Mouse (Mus musculus) c-Kit-positive CD71-positive TER-119-positive erythroid progenitor cells, embryonic 14.5 days (primary cell): ENCODE measurements at regions not wholly inside any gene's neighbourhood (a gene's known extent, or its start where the extent isn't known, plus 50 kb on each side); places are given as distances from the start of the nearest gene placed in this dataset.

Source experiments
- DNase-seq: peaks from one replicate; pipeline ENCODE4 v3.0.0-alpha.2; 2013; ENCODE audit warnings: low spot score

DNA sequence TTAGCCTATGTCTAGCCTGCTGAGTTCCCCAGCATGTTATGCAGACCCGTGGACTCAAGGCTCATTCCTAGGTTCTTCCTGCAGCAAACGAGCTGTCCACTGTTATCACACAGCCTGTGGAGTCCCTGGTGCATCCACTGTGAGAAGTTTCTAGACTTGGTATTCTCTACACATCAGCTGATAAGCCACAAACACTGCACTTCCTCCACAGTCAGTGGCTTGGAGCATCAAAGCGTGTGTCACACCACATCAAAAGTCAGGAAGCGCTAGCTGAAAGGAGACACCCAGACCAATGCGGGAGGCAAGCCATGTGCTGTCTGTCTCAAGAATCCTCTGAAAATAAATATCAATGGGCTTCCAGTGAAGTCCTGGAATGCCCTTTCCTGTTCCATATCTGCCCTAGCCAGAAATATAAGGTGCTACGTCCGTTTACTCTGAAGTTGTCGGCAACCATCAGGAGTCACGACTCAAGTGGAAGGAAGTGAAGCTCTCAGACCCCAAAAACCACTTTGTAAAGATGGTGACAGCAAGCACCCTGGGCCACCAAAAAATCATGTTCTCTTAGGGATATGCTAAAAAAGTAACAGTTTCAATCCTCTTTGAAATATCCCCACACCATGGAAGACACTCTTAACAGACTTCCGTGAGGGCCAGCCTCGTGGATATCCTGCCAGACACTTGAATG lies 227.7 kb downstream of the Adgrl2 start:
- no peak for DNase-seq

DNA sequence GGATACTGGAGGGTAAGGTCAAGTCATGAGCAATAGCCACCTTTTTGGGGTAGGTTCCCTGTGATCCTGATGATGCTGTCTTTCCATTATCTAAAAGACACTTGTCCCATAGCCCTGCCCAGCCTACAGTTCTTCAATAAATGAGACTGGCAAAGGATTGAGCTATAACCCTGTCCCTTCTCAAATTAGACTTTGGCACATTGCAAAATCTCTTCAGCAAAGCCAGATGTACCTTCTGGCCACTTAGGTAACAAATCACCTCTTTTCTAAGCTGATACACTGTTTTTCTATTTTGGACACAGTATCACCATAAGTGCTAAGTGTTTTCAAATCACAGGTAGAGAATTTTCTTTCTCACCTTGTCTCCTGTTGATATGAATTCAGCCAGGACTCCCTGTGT lies 228.8 kb downstream of the Adgrl2 start:
- DNase-seq: no peak

DNA sequence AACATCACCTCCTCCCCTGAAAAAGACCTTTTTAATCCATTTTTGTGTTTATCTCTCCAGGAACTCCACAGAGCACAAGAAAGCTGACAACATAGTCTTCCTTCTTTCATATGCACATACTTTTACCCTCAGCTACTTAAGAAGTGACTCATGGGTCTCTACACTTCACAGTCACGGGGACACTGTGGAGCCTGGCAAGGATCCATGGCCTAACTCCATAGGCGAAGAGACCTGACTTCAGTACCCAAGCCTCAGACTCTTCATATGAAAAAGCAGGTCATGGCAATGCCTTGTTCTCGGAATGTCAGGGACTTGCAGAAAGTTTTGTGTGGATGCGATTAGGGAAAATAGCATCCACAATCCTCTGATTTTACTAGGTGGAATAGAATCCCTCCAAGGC lies 230.9 kb downstream of the Adgrl2 start:
- DNase-seq: no peak

DNA sequence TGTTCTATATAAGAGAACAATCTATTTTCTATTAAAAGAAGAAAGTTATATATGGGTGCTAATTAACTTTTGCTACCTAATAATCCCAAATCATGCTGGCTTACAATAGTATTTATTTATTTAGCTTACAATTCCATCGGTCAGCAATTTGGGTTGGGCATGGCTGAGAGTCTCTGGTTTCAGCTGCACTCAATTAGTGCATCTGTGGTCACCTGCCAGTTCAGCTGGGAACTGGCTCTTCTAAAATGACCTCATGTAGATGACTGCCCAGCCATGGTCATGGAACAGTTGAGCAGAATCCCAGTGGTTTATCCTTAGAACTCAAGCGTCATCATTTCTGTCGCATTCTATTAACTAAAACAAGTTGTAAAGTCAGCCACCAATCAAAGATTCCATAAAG lies 244.1 kb downstream of the Adgrl2 start:
- DNase-seq: no peak

DNA sequence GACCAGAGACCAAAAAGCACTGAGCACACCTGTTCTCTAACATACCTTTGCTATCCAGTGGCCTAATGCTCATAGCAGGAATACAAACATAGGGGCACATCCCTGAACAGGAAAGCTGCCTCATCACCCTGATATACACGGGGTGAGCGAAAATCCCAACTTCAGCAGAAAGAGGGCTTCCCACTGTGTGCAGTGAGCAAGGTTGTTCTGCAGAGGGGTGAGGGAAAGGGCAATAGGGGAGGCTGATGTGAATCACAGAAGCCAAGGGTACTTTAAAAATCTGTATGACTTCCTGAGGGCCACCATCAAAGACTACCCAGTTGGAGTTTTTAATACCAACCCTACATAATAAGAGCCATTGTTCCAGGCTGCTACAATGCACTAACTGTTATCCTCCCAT lies 245.7 kb downstream of the Adgrl2 start:
- no peak for DNase-seq

DNA sequence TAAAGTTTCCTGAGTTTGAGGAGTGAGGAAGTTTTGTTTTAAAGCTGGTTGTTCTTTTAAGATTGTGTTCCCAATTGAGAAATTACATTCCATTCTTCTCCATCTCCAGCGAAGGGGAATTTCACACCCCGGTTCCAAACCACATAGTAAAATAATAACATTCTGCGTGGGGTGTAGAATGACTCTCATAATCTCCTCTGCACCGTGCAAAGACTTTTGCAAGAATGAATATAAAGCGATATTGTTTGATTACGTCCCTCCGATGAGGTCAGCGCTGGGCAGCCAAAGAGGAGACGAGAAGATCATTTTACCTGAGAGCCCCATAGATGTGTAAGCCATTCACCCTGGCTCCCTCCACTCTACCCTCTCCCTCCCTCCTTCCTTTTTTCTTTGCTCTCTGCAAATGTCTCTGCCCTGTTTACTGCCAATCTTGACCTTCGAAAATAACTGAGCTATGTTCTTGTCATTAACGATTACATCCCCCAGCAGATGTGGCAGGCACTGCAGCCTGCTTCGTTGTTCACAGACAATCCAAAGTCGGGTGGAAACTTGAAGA lies 256.1 kb downstream of the Adgrl2 start:
- no peak for DNase-seq

DNA sequence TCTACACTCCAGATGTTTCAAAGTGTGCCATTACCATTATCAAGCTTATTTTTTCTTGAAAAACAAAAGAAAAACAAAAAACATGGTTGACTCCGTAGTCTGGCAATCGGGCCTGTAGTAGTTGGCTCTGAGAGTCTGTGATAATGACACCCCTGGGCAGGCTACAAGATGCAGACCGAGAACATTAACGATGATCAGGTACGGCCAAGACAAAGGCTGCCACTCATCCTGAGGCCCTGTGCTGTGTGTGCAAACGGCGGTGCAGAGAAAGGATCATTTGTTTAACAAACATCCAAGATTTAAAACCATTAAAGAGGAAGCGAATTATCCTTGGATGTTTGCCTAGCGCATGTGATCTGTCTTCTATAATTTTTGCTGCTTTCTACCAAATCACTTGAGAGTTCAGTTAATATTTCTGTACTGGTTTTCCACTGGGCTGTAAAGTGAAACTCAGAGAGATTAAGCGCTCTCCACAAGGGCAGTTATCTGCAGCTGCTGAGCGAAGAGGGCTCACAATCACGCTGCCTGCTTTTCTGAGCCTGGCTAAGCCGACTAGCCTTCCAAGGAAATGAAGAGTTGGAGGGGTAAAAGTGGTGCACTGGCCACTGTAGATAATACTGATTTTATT lies 257.0 kb downstream of the Adgrl2 start:
- no peak for DNase-seq

DNA sequence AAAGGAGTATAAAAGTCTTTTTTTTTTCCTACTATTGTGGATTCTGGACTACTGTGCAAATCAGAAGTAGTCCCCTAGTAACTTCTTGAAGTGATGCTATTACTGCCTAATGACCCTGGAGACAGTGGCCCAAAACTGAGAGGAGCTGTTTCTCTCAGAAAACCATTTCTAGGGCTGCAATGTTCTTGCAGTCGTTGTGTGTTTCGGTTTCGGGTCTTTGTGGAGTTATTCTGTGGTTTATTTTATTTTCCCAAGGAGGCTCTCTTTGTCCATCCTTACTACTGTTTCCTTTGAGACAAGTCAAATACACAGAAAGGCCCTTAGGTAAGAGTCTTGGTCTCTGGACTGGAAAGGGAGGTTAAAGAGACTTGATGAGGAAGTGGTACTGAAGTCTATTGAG lies 258.9 kb downstream of the Adgrl2 start:
- DNase-seq: no peak

DNA sequence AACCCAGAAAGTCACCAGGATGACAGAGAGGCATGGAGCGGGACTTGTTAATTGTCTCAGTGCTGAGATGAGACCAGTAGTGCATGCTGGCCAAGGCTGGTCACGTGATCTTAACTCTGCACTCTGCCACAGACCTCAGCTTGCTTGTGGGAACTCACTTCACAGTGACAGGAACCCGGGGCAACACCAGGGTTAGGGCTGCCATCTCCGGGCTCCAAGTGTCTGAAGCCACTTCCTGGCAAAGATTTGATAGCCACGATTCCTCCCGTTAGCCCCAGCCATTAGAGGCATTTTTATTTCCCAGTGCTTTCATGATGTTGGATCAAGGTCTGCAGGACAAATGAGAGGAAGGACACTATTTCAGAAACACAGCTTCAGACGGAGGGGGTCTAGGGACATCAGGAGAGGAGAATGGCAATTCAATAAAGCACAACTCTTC lies 261.1 kb downstream of the Adgrl2 start:
- DNase-seq: no peak

DNA sequence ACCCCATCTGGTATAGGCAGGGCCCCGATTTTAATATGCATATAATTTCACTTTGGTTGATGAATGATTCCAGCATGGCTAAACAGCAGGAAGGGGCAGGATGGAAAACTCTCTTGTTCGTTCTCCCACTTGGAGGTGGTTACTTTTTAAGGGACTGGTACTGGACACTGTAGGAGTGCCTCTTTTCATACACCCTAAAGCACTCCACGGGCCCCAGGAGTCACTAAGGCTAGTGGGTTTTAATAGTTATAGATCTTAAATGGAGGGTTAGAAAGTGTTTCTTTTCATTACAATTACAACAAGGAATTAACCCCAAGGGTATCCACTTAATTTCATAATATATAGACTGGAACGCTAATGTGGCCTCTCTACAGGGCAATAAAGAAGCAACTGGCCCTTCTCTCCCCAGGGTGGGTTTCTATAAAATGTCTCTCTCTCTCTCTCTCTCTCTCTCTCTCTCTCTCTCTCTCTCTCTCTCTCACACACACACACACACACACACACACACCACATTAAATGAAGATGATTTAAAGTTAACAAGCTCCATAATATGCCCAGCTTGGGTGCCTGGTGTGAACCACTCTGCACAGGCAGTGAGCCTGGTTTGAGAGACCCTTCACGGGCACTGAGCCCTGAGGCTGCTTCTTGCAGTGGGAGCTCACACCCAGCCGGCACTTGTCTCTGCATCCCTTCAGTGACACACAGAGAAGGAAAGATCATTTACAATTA lies 261.7 kb downstream of the Adgrl2 start:
- no peak for DNase-seq

DNA sequence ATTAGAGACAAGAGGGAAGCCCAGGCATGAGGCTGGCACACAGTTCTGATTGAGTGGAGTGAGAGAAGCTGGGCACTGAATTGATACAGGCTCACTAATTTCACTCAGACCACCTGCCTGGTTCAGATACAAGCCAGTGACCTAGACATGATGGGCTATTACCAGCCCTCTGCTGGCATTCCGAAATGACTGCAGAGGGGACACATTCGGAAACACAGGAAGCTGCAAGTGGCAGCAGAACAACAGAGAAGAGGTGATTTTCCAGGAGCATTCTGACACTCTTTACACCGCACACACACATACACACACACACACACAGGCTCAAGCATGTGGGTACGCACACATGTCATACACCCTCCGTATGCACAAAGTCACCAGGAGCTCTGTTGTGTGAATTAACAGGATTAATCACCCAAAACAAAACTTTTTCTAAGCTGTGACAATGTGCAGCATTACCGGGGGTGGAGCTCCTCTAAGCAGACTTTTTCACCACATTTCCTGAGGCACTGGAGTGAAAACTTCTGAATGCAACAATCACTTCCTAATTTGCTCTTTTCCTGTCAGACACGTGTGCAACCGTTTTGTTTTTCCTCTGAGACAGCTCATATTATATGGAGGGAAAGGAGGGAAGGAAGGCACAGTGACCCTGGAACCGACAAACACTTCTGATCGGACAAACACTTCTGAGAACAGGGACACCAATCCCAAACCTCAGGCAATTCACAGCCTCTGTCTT lies 263.6 kb downstream of the Adgrl2 start:
- DNase-seq: no peak

DNA sequence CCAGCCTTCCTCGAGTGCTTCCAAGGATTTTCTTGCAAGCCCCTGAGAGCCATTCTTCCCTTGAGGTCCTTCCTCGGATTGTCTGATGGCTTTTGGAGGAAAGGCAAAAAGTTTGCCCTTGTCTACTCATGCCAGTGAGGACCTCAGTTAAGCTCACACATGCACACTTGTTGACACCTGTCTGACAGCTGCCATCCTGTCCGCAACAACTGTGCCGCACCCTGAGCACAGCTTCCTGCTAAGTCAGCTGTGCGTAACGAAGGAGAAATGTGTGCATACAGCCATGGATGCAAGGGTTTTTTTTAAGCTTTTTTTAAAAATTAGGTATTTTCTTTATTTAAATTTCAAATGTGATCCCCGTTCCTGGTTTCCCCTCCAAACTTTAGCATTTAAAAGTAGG lies 293.8 kb downstream of the Adgrl2 start:
- DNase-seq: no peak

DNA sequence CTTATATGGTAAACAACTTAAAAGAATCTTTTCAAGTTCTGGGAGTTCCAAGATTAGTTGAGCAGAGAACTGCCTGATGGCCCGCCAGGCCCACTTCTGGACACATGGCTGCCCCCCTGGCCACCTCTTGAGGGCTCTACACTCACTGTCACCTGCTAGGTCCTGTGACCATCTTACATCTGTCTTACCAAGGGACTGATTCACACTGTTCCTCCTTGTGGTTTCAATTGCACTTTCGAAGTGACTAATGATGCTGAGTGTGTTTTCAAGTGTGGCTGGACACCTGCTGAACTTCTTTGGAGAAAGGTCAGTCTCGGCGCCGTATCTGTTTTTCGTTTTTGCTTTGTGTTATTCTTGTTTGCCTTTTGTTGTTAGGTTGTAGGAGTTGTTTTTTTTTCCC lies 294.9 kb downstream of the Adgrl2 start:
- no peak for DNase-seq

DNA sequence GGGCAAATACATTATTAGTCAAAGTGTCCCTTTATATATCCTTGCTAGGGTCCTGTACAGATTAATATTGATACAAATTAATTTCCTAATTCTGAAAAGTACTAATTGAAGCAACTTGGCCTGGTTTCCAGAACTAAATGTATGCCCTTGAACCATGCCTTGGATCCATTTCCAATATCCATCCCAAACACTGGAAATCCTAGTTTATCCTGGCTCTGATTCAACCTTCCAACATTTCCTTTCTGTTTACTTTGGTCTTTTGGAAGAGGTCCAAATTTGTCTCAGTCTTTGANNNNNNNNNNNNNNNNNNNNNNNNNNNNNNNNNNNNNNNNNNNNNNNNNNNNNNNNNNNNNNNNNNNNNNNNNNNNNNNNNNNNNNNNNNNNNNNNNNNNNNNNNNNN lies 307.2 kb downstream of the Adgrl2 start:
- no peak for DNase-seq

DNA sequence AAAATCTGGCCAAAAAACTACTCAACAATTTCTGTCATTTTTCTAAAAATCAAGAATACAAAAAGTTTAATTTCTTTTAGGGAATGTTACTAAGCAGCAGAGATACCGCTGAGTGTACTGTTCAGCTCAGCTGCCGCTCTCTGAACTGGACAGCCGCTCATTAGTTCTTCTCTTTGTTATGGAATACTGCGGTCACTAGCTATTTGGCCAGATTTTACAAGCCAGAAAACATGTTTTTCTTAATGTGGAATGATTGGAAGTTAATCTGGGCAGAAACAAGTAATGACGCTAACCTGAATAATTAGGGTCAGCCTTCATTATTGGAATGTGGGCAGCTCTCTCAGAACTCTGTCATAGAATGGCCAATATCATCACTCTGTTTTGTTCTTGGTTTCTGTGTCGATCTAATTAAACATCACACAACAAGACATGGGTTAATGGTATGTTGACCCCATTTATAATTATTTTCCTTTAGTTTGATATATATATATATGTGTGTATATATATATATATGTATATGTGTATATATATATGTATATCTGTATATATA lies 307.8 kb downstream of the Adgrl2 start:
- no peak for DNase-seq

DNA sequence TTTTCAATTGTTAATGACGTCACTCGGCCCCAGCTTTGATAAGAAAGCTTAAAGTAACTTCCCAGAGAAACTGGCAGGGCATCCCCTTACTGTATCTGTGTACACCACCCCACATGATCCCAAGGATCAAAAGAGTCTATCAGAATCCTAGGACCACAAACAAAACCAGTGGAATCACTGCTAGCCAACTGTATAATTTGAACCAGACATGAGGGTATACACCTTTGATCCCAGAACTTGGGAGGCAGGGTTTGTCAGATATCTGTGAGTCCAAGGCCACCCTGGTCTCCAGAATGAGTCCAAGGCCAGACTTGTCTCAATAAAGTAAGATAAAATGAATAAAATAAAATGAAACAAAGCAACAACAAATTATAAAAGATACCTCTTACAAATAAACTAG lies 309.2 kb downstream of the Adgrl2 start:
- no peak for DNase-seq

DNA sequence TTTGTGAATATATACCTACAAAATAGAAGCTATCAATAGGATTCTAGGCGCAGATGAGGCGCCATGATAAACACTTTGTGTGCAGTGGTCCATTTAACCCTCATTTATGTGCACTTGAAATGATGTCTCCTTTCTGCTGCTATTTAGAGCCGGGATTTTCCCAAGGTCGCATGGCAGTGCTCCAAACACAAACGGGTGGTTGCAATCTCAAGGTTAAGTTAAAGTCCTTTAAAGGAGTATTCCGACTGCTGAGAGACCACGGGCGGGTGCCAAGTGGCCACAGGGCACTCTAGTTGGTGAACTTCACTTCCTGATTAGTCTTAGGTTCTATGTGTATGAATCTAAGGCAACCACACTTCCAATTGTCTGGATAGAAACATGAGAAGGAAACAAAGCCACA lies 309.6 kb downstream of the Adgrl2 start:
- no peak for DNase-seq

DNA sequence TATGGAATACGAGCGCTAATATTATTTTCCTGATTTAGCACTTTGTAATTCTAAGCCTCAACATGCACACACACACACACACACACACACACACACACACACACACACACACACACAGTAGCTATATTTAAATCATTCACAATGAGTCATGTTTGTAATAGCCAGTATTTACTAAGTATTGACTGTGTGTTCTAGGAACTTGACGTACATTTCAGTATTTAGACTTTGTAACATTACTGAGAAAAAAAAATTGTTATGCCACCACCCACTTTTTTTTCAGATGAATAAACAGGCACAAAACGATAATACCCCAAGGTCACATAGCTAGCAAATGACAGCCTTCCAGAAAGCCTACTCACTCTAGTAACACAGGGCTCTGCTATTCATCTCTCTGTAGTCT lies 310.3 kb downstream of the Adgrl2 start:
- no peak for DNase-seq

DNA sequence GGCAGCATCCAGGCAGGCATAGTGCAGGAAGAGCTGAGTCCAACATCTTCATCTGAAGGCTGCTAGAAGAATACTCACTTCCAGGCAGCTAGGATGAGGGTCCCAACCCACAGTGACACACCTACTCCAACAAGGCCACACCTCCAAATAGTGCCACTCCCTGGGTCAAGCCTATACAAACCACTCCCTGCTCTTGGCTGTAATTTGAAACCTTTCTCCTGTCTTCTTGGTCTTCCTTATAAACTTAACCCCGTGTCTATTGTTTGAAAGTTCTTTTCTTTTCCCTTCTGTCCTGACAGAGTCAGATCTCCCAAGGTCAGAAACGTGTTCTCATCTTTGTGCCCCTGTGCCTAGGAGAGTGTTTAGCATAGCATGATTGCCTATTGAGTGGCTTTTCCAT lies 311.2 kb downstream of the Adgrl2 start:
- no peak for DNase-seq

DNA sequence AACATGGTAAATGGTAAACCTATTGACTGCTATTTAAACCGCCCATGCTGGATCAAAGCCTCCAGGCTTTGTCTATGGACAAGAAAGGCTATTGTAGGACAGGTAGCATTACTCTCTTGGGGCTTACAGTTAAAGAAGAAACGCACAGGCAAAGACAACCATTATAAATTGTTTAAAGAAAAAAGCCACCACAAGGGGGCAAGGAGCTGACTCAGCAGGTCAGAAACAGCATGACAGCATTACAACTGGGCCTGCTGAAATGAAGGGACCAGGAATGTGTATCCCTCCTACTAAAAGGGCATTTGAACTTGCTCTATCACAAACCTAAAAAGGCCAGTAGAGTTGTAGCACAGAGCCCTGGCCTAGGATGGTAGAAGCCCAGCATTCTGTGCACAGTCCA lies 314.3 kb downstream of the Adgrl2 start:
- DNase-seq: no peak

DNA sequence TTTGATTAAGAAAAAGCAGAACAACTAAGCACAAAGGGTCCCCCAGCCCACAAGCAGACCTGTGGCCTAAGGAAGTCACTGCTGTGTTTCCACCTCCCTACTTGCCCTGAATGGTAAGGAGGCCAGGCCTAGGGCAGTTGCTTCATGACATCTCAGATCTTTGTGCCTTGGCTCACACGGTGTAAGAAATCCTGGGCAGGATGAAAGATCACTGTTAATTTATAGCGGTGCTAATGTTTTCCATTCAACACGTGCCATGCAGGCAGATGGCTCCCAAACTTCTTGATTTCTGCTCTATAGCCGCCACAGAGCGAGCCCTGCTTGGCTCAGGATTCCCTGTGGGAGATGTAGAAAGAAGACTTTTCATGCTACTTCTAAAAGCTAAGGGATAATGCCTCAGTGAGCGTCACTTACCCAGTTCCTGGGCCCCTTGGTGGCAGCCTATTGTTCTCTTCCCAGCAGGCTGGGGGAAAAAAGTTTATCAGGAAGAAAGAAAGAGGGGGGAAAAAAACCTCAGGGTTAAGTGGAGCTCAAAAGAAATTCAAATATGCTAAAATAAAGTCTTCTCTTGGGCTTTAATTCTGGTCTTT lies 327.4 kb downstream of the Adgrl2 start:
- DNase-seq: no peak

DNA sequence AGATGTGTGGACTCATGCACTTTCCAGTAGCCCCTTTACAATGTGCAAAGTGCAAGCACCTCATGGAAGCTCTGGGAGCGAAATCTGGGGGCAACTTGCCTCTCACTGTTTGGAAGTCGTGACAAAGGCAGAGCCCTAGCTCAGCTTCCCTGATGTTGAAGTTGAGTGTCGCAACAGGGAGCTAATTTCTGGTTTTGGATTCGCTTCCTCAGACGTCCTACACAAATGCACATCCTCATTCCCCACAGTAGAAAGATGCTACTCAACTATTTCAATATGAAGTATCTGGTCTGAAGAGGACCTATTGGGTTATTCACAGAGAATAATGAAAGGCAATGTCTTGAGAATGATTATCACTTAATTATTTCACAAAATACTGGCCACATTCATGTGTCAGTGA lies 331.3 kb downstream of the Adgrl2 start:
- no peak for DNase-seq
